Mouse (Mus musculus) thymus, adult 2 months (tissue): ENCODE data around the gene Gas2l3. TPM values are rescaled to one million over a fixed set of nuclear protein-coding genes. Genes with fewer than 3 reads are reported as not detected.

Experiments used
- DNase-seq: peaks from one replicate; pipeline ENCODE4 v3.0.0; 2021
- H3K27ac ChIP-seq: fragments of 200-500 bp; 2 replicates; pipeline ENCODE4 v1.5.1; 2012; ENCODE audit warnings: low read length, control low read depth; ENCODE audit not compliant: control insufficient read depth, insufficient read depth
- H3K27me3 ChIP-seq: fragments of 200-500 bp; 2 replicates; pipeline ENCODE4 v1.6.1; 2012; ENCODE audit warnings: mild to moderate bottlenecking, low read length, moderate library complexity, mixed read lengths; ENCODE audit not compliant: control insufficient read depth, insufficient read depth
- H3K36me3 ChIP-seq: fragments of 200-500 bp; 2 replicates; pipeline ENCODE4 v1.6.1; 2012; ENCODE audit warnings: mild to moderate bottlenecking, low read length, moderate library complexity; ENCODE audit not compliant: control insufficient read depth, insufficient read depth
- H3K4me1 ChIP-seq: fragments of 200-500 bp; replicated peaks from 2 replicates; pipeline ENCODE4 v1.6.1; 2012; ENCODE audit warnings: low read length; ENCODE audit not compliant: control insufficient read depth, insufficient read depth
- H3K4me3 ChIP-seq: fragments of 200-500 bp; 2 replicates; pipeline ENCODE4 v1.5.1; 2012; ENCODE audit warnings: mild to moderate bottlenecking, low read length, control low read depth, moderate library complexity; ENCODE audit not compliant: control insufficient read depth, insufficient read depth
- CTCF ChIP-seq: fragments of 200-500 bp; IDR thresholded peaks from 2 replicates; pipeline ENCODE4 v1.5.1; 2012; ENCODE audit warnings: mild to moderate bottlenecking, control low read depth, low read length, moderate library complexity, borderline replicate concordance; ENCODE audit not compliant: control insufficient read depth, poor library complexity, insufficient read depth; ENCODE audit errors: extremely low read depth
- POLR2A ChIP-seq: fragments of 200-500 bp; IDR thresholded peaks from 2 replicates; pipeline ENCODE4 v1.6.1; 2012; ENCODE audit warnings: mild to moderate bottlenecking, low read length, control low read depth, moderate library complexity; ENCODE audit not compliant: control insufficient read depth, poor library complexity, insufficient read depth; ENCODE audit errors: extremely low read depth
- WGBS: fragments of 180-500 bp; shearing (Covaris S2); methylation state at CpG from one replicate; pipeline ENCODE4 v1.1.7; 2018; 5-methylcytosine and 5-hydroxymethylcytosine counted together
- polyA plus RNA-seq: library from polyadenylated mRNA; depleted of rRNA; stranded (reverse); fragments of >200 nt; gene quantifications from 2 replicates; pipeline ENCODE4 v1.2.3, GENCODE M21; 2012; rRNA removed

Gas2l3 gene
- polyA plus RNA-seq, 1 experiment: 2.6 TPM

GRCm38 (mm10) chr10:89358933-89359332, 84.8 kb downstream of the Gas2l3 start:
- no peak for DNase-seq
- H3K4me1 ChIP-seq: no peaks in the 10 kb centered on the region
- no peaks in the 10 kb centered on the region for H3K36me3 ChIP-seq
- 66% methylated on average over 3 of the region's 3 CpGs for WGBS
- no peak overlapping the region for H3K4me3 ChIP-seq
- no peaks in the 10 kb centered on the region for H3K27me3 ChIP-seq
- TF ChIP-seq POLR2A (no peak), CTCF (no peak)
- H3K27ac ChIP-seq: no peak overlapping the region

Other genes starting within 250 kb of the Gas2l3 start
- 0.15 and 0.35 TPM in 2 replicates for gene Ano4, start 99.2 kb downstream of the Gas2l3 start, polyA plus RNA-seq
- 0.23 TPM in 2 replicates for gene Nr1h4, start 89.6 kb upstream of the Gas2l3 start, polyA plus RNA-seq
- 0.10 and 0.12 TPM in 2 replicates for gene Slc17a8, start 177.3 kb upstream of the Gas2l3 start, polyA plus RNA-seq
- gene Scyl2, start 242.3 kb upstream of the Gas2l3 start, polyA plus RNA-seq: 20.6 and 23.1 TPM in 2 replicates